Mouse (Mus musculus) liver, embryonic 12.5 days (tissue): ENCODE results near the gene Spryd4. TPM values are rescaled to one million over a fixed set of nuclear protein-coding genes. Genes with fewer than 3 reads are reported as not detected.
"Not testable (repeated sequence)": the region's sequence is repeated elsewhere in the genome, so short reads cannot be mapped to it uniquely, and the experiment has no call there.

ENCODE experiments used
- ATAC-seq: fragments of 200-750 bp; cut with Nextera tagmentation; 2 replicates; pipeline ENCODE4 v1.8.0; 2017; ENCODE audit warnings: moderate number of reproducible peaks, mild to moderate bottlenecking, moderate library complexity
- H3K27ac ChIP-seq: fragments of 300-500 bp; sonication (generic); 2 replicates; pipeline ENCODE4 v1.5.1; 2016; ENCODE audit warnings: mild to moderate bottlenecking
- H3K27me3 ChIP-seq: fragments of 300-500 bp; sonication (generic); replicated peaks from 2 replicates; pipeline ENCODE4 v1.6.1; 2016; ENCODE audit warnings: mild to moderate bottlenecking, moderate library complexity
- H3K36me3 ChIP-seq: fragments of 300-500 bp; sonication (generic); 2 replicates; pipeline ENCODE4 v1.6.1; 2016; ENCODE audit warnings: mild to moderate bottlenecking, moderate library complexity
- H3K4me1 ChIP-seq: fragments of 300-500 bp; sonication (generic); 2 replicates; pipeline ENCODE4 v1.6.1; 2016
- H3K4me2 ChIP-seq: fragments of 300-500 bp; sonication (generic); 2 replicates; pipeline ENCODE4 v1.6.1; 2016; ENCODE audit warnings: mild to moderate bottlenecking, moderate library complexity
- H3K4me3 ChIP-seq: fragments of 300-500 bp; sonication (generic); 2 replicates; pipeline ENCODE4 v1.5.1; 2016; ENCODE audit warnings: mild to moderate bottlenecking, moderate library complexity
- H3K9ac ChIP-seq: fragments of 300-500 bp; sonication (generic); 2 replicates; pipeline ENCODE4 v1.6.1; 2016; ENCODE audit warnings: mild to moderate bottlenecking, moderate library complexity
- H3K9me3 ChIP-seq: fragments of 300-500 bp; sonication (generic); replicated peaks from 2 replicates; pipeline ENCODE4 v1.6.1; 2016; ENCODE audit warnings: mild to moderate bottlenecking, moderate library complexity
- WGBS: fragments of 180-500 bp; shearing (Covaris S2); methylation state at CpG from one replicate; pipeline ENCODE4 v1.1.7; 2016; ENCODE audit not compliant: insufficient replicate concordance; 5-methylcytosine and 5-hydroxymethylcytosine counted together
- polyA plus RNA-seq: library from polyadenylated mRNA; unstranded; fragments of >200 nt; fragmentation: Nextera tagmentation; extraction: Ambion mirVana; gene quantifications from 2 replicates; pipeline ENCODE4 v1.2.1, GENCODE M21; 2016

Spryd4 gene
- polyA plus RNA-seq, 1 experiment from 2014 or later: 25.1 TPM

- no peak overlapping the region for H3K4me3 ChIP-seq
- 0 out of 2 replicates have a peak, but pooled peaks cover 4% of the 10 kb centered on the region for H3K4me1 ChIP-seq
- no peak overlapping the region for H3K27ac ChIP-seq
- no peak overlapping the region for H3K4me2 ChIP-seq
- WGBS: 57% methylated on average over 6 of the region's 6 CpGs
- H3K27me3 ChIP-seq: peaks cover 39% of the 10 kb centered on the region
- no peaks in the 10 kb centered on the region; the same call in 1 of the 2 replicates for H3K36me3 ChIP-seq
- no peaks in the 10 kb centered on the region for H3K9me3 ChIP-seq
- no peak overlapping the region for H3K9ac ChIP-seq
- peak; percentile 30; the same call in 1 of the 2 replicates for ATAC-seq
Measured at GRCm38 (mm10) chr10:128201856-128202255, 9.8 kb downstream of the Spryd4 start.

- 0 out of 2 replicates have a peak overlapping the region, but pooled peaks have one; percentile 40 for H3K27ac ChIP-seq
- H3K9me3 ChIP-seq: no peaks in the 10 kb centered on the region
- peak; percentile 91 for ATAC-seq
- no peaks in the 10 kb centered on the region for H3K36me3 ChIP-seq
- peak overlapping the region; percentile 68 for H3K4me3 ChIP-seq
- peak overlapping the region; percentile 98 for H3K4me2 ChIP-seq
- WGBS: 2% methylated on average over 75 of the region's 79 CpGs
- peaks cover 24% of the 10 kb centered on the region for H3K4me1 ChIP-seq
- peak overlapping the region; percentile 69 for H3K9ac ChIP-seq
- H3K27me3 ChIP-seq: peaks cover 61% of the 10 kb centered on the region
Measured at GRCm38 (mm10) chr10:128194551-128195461, 16.8 kb downstream of the Spryd4 start.

- Histone ChIP-seq H3K27ac (peak within 1 kb of the TSS; percentile 48; the same call in 1 of the 2 replicates), H3K27me3 (peaks cover 55% of the 10 kb centered on the region), H3K4me3 (peak within 1 kb of the TSS; percentile 68), H3K4me2 (peak within 1 kb of the TSS; percentile 98), H3K4me1 (peaks cover 24% of the 10 kb centered on the region), H3K36me3 (no peaks in the 10 kb centered on the region), H3K9ac (peak within 1 kb of the TSS; percentile 69), H3K9me3 (no peaks in the 10 kb centered on the region)
- ATAC-seq: peak; percentile 95
- under 1% methylated on average over 45 of the region's 46 CpGs for WGBS
Measured at GRCm38 (mm10) chr10:128194024-128194550, 17.5 kb downstream of the Spryd4 start, which contains the start of gene Gls2. Gene Gls2 (plus strand): TSS chr10:128194457.

- Histone ChIP-seq H3K4me2 (peak overlapping the region; percentile 98), H3K9ac (no peak overlapping the region), H3K4me1 (peaks cover 28% of the 10 kb centered on the region), H3K9me3 (no peaks in the 10 kb centered on the region), H3K36me3 (no peaks in the 10 kb centered on the region), H3K4me3 (no peak overlapping the region), H3K27ac (no peak overlapping the region), H3K27me3 (peaks cover 46% of the 10 kb centered on the region)
- no peak for ATAC-seq
- WGBS: 87% methylated on average over 6 of the region's 6 CpGs
Measured at GRCm38 (mm10) chr10:128193113-128193512, 18.5 kb downstream of the Spryd4 start.

GRCm38 (mm10) chr10:128192030-128192766 lies 19.4 kb downstream of the Spryd4 start:
- H3K27ac ChIP-seq, ATAC-seq, H3K36me3 ChIP-seq, H3K4me3 ChIP-seq, H3K9me3 ChIP-seq, H3K4me2 ChIP-seq, H3K9ac ChIP-seq: not testable (repeated sequence)
- Histone ChIP-seq H3K4me1 (peaks cover 37% of the 10 kb centered on the region), H3K27me3 (peaks cover 46% of the 10 kb centered on the region)
- WGBS: 73% methylated on average over 3 of the region's 3 CpGs

GRCm38 (mm10) chr10:128191472-128191871 lies 20.1 kb downstream of the Spryd4 start:
- H3K4me1 ChIP-seq: peaks cover 44% of the 10 kb centered on the region
- H3K9ac ChIP-seq: no peak overlapping the region
- H3K27ac ChIP-seq: no peak overlapping the region
- no peaks in the 10 kb centered on the region for H3K36me3 ChIP-seq
- H3K4me3 ChIP-seq: no peak overlapping the region
- H3K9me3 ChIP-seq: no peaks in the 10 kb centered on the region
- H3K27me3 ChIP-seq: peaks cover 39% of the 10 kb centered on the region
- no peak overlapping the region for H3K4me2 ChIP-seq
- 39% methylated on average over 2 of the region's 2 CpGs for WGBS
- no peak for ATAC-seq

GRCm38 (mm10) chr10:128188242-128188877 lies 23.2 kb downstream of the Spryd4 start:
- no peaks in the 10 kb centered on the region for H3K36me3 ChIP-seq
- peak overlapping the region; percentile 46; the same call in 1 of the 2 replicates for H3K27ac ChIP-seq
- H3K9ac ChIP-seq: no peak overlapping the region
- 47% methylated on average over 2 of the region's 2 CpGs for WGBS
- H3K4me3 ChIP-seq: no peak overlapping the region
- no peak for ATAC-seq
- no peak overlapping the region for H3K4me2 ChIP-seq
- peaks cover 38% of the 10 kb centered on the region for H3K4me1 ChIP-seq
- peaks cover 9% of the 10 kb centered on the region; the same call in 1 of the 2 replicates for H3K27me3 ChIP-seq
- H3K9me3 ChIP-seq: no peaks in the 10 kb centered on the region

GRCm38 (mm10) chr10:128187181-128187605 lies 24.4 kb downstream of the Spryd4 start:
- H3K27ac ChIP-seq: peak overlapping the region; percentile 84
- H3K36me3 ChIP-seq: no peaks in the 10 kb centered on the region
- 28% methylated on average over 5 of the region's 5 CpGs for WGBS
- peak; percentile 90 for ATAC-seq
- H3K4me2 ChIP-seq: peak overlapping the region; percentile 53
- peaks cover 4% of the 10 kb centered on the region; the same call in 1 of the 2 replicates for H3K27me3 ChIP-seq
- H3K4me1 ChIP-seq: peaks cover 42% of the 10 kb centered on the region
- peak overlapping the region; percentile 45; the same call in 1 of the 2 replicates for H3K9ac ChIP-seq
- H3K4me3 ChIP-seq: 0 out of 2 replicates have a peak overlapping the region, but pooled peaks have one; percentile 9
- H3K9me3 ChIP-seq: no peaks in the 10 kb centered on the region

- peaks cover 38% of the 10 kb centered on the region for H3K4me1 ChIP-seq
- no peak overlapping the region for H3K4me2 ChIP-seq
- H3K4me3 ChIP-seq: no peak overlapping the region
- H3K9me3 ChIP-seq: no peaks in the 10 kb centered on the region
- peak; percentile 39; the same call in 1 of the 2 replicates for ATAC-seq
- H3K27ac ChIP-seq: no peak overlapping the region
- 42% methylated on average over 2 of the region's 2 CpGs for WGBS
- H3K36me3 ChIP-seq: no peaks in the 10 kb centered on the region
- H3K9ac ChIP-seq: no peak overlapping the region
- peaks cover 4% of the 10 kb centered on the region; the same call in 1 of the 2 replicates for H3K27me3 ChIP-seq
Measured at GRCm38 (mm10) chr10:128185959-128186358, 25.6 kb downstream of the Spryd4 start.

- Histone ChIP-seq H3K36me3 (no peaks in the 10 kb centered on the region), H3K27me3 (peaks cover 1% of the 10 kb centered on the region; the same call in 1 of the 2 replicates), H3K4me2 (no peak overlapping the region), H3K9ac (no peak overlapping the region), H3K4me3 (no peak overlapping the region), H3K4me1 (peaks cover 39% of the 10 kb centered on the region), H3K27ac (no peak overlapping the region), H3K9me3 (no peaks in the 10 kb centered on the region)
- ATAC-seq: no peak
- WGBS: 77% methylated on average over 6 of the region's 6 CpGs
Measured at GRCm38 (mm10) chr10:128185277-128185940, 26.2 kb downstream of the Spryd4 start.

GRCm38 (mm10) chr10:128184296-128184695 lies 27.3 kb downstream of the Spryd4 start:
- no peak overlapping the region for H3K27ac ChIP-seq
- no peaks in the 10 kb centered on the region for H3K27me3 ChIP-seq
- no peak for ATAC-seq
- no peak overlapping the region for H3K4me3 ChIP-seq
- no peak overlapping the region for H3K4me2 ChIP-seq
- H3K4me1 ChIP-seq: peaks cover 50% of the 10 kb centered on the region
- H3K36me3 ChIP-seq: no peaks in the 10 kb centered on the region
- no peaks in the 10 kb centered on the region for H3K9me3 ChIP-seq
- H3K9ac ChIP-seq: no peak overlapping the region
- WGBS: 63% methylated on average over 2 of the region's 2 CpGs
